Mouse (Mus musculus) heart, adult 2 months (tissue): ENCODE measurements around the gene Dnaja3.

Experiments used
- CTCF ChIP-seq: fragments of 200-600 bp; IDR thresholded peaks from 2 replicates; pipeline ENCODE4 v1.8.1; 2022; ENCODE audit warnings: antibody characterized with exemption, mild to moderate bottlenecking, moderate library complexity
- POLR2A ChIP-seq: fragments of 200-500 bp; IDR thresholded peaks from 2 replicates; pipeline ENCODE4 v1.6.1; 2011; ENCODE audit warnings: mild to moderate bottlenecking, low read depth, low read length, control low read depth; ENCODE audit not compliant: insufficient read depth

DNA sequence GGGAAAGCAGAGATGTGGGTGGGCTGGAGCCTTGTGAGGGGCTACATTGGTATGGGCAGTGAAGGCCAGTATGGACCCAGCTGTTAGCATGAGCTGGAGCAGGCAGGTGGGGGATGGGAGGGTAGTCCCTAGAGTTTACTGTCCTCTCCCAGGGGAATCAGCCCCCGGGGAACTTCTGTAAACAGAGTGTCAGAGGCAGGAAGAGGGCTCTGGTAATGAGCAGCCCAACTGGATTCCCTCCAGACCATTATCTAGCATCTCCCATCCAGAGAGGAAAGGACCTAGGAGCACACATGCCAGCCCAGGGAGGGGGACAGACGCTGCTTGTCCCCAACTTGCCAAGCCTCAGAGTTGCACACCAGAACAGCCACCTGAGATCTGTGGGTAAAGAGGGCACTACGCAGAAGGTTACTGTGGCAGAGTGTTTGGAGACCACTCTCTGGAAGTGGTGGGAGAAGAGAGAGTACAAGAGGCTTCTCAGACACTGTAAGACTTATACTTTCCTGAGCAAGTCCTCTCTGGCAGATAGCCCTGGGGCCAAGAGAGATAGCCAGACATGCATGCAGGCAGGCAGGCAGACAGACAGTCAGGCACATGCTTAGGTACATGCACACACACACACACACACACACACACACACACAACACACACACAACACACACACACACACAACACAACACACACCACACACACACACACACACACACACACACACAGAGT lies 1.5 kb downstream of the Dnaja3 start:
- TF ChIP-seq CTCF (no peak), POLR2A (no peak)
